Mouse (Mus musculus) embryonic stem cell, embryonic (primary cell): ENCODE results near the gene Cd180.

Experiments used
- CTCF ChIA-PET, 4 experiments: fragments of 300-600 bp in 2 of 4; fragments of 350-600 bp in 2 of 4; sonication (Branson Sonifier 250); formaldehyde crosslinking; loops; one replicate each; lab custom pipeline; 2022; ENCODE audit warnings: inconsistent platforms in 2 of 4; lab: Charles Lee
- POLR2A ChIA-PET, 4 experiments: fragments of 300-600 bp in 2 of 4; fragments of 350-600 bp in 2 of 4; sonication (Branson Sonifier 250); formaldehyde crosslinking; loops; one replicate each; lab custom pipeline; 2022; ENCODE audit warnings: antibody characterized with exemption in 4 of 4, inconsistent platforms in 1 of 4; lab: Charles Lee

Gene Cd180

DNA sequence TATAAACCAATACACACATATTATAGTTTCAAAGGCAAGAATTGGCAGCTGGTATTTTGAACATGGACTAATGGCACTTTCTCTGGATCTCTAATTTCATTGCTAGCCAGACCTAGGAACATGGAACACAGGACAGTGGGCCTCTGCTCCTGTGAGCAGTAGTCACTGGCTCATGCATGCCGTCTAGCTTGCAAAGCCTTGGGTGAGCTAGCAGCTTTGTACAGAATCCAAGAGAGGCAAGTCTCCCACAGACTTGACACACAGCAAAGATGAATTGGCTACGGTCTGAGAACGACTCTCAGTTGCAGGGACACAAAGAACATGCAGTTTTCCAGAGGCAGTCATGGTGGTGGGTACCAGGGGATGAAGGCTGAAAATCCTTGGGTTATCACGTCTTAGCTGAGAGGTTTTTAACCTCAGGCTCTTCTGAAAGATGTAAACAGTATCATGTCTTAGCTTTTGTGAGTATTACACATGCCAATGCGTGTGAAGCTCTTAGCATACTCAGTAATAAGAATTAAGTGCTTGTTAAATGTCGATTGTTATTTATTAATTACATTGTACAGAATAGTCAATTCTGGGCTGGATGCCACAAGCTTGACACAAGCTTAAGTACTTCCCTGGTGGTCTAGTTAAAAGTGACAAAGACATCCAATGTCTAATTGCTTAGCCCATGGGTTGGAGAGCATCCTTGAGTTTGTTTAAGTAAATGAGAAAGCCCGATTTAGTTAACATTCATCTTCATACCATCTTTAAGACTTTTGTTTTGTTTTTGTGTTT, 90.4 kb downstream of the Cd180 start:
- ChIA-PET CTCF (interaction anchor here in 1 of 4 experiments (1.3 kb wide), 1 partner anchor 9 kb away, joined by 3 read pairs; no protein-coding TSS in a partner anchor), POLR2A (interaction anchor here in 2 of 4 experiments (0.5 to 0.7 kb wide), 2 partner anchors 14 to 313 kb away, joined by 3 read pairs; no protein-coding TSS in a partner anchor)

DNA sequence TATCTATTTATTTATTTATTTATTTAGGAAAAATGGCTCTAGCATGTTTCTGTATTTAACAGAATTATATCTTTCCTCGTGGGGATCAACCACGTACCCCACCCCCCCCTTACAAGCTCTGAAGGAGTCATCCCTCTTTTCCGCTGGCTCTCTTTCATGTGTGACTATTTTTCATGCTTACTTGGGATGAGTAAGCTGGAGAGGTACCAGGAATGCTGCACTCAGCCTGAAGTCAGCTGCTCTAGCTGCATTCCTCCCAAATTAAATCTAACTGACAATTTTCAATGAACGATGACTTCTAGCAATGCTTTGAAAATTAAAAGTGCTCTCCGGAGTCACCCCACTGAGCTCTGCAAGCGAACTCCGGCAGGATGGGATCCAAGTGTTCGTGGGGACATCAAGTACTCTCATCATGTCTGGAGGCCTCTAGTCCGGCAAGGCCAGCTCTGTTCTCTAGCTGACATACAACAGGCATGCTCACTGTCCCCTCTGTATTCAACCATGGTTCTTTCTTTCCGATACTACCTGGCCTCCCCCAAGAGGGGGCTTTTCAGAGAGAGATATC, 93.4 kb downstream of the Cd180 start:
- CTCF ChIA-PET, result no interaction called here
- POLR2A ChIA-PET, result interaction anchor here in 1 of 4 experiments (1.7 kb wide), 1 partner anchor 25 kb away, joined by 3 read pairs; no protein-coding TSS in a partner anchor
